In genomic region chr10:14144840-14145239, GRCm38 (mm10) we compare ENCODE assay signal across 24 mouse cellular contexts.
"Had no signal": no experiment of that assay in that cellular context is flagged by ENCODE, and none has a peak within 500 bp of the region (broad histone marks: within the 10 kb centered on the region; RNA-seq: fewer than 3 reads in every experiment).

No protein-coding gene starts in this region.

- H3K9ac ChIP-seq: forebrain, postnatal 0 days; heart, embryonic 13.5 days; heart, embryonic 15.5 days; hindbrain, embryonic 12.5 days; hindbrain, embryonic 14.5 days; kidney, embryonic 15.5 days; limb, embryonic 13.5 days; limb, embryonic 15.5 days; liver, embryonic 14.5 days had no signal

- H3K4me2 ChIP-seq: heart, embryonic 11.5 days; heart, embryonic 13.5 days; heart, embryonic 15.5 days; hindbrain, embryonic 12.5 days; hindbrain, embryonic 14.5 days; kidney, embryonic 15.5 days; limb, embryonic 13.5 days; limb, embryonic 15.5 days; liver, embryonic 11.5 days had no signal

- DNase-seq: forebrain, postnatal 0 days; gastrocnemius, postnatal 10 days; gastrocnemius, postnatal 25 days; heart, adult 2 months; heart, postnatal 4 days; kidney, adult 11 months; kidney, adult 8-10 months; kidney, postnatal 14 days; layer of hippocampus, postnatal 36 days; left cerebral cortex, postnatal 4 days had no signal

- ATAC-seq: forebrain, postnatal 0 days; hindbrain, embryonic 16.5 days; inflammation-experienced regulatory T-cells, adult 6 months had no signal

- H3K27ac ChIP-seq: heart, adult 2 months; heart, embryonic 13.5 days; heart, embryonic 15.5 days; hindbrain, embryonic 10.5 days; hindbrain, embryonic 12.5 days; hindbrain, embryonic 14.5 days; kidney, embryonic 15.5 days; kidney, postnatal 0 days; limb, embryonic 13.5 days; limb, embryonic 15.5 days; liver, embryonic 14.5 days had no signal

- H3K9me3 ChIP-seq: heart, embryonic 13.5 days; heart, embryonic 15.5 days; hindbrain, embryonic 10.5 days; hindbrain, embryonic 12.5 days; kidney, embryonic 15.5 days; limb, embryonic 13.5 days; limb, embryonic 15.5 days had no signal

- H3K4me3 ChIP-seq: heart, adult 2 months; heart, embryonic 13.5 days; heart, embryonic 15.5 days; hindbrain, embryonic 10.5 days; hindbrain, embryonic 12.5 days; kidney, embryonic 15.5 days; limb, embryonic 13.5 days; limb, embryonic 15.5 days had no signal

- H3K4me1 ChIP-seq: heart, embryonic 13.5 days; heart, embryonic 15.5 days; hindbrain, embryonic 10.5 days; hindbrain, embryonic 12.5 days; limb, embryonic 13.5 days; limb, embryonic 15.5 days had no signal

- H3K27me3 ChIP-seq: heart, embryonic 13.5 days; heart, embryonic 15.5 days; hindbrain, embryonic 12.5 days; kidney, embryonic 15.5 days; limb, embryonic 13.5 days; limb, embryonic 15.5 days had no signal
